Mouse (Mus musculus): ENCODE results near the gene Bcas3.

DNA sequence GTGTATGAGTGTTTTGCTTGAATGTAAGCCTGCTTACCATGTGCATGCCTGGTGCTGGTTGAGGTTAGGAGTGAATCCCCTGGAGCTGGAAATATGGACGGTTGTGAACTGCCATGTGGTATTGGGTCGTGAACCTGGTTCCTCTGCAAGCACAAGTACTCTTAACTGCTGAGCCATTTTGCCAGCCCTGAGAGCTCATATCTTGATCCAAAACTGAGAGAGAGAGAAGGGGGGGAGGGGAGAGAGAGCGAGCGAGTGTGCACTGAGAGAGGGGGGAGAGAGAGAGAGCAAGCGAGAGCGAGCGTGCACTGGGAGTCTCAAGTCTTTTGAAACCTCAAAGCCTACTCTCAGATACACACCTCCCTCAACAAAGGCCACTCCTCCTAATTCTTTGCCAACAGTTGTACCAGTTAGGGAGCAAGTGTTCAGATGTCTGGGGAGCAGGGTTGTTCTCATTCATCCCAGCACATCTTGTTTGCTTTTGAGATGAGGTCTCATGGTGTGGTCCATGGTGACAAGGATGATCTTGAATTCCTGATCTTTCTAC lies 12.8 kb upstream of the Bcas3 start:
- TF ChIP-seq CTCF (IDR thresholded peaks at IDR 0.05; ENCODE audit: low read depth, low read length) (no peak), POLR2A (IDR thresholded peaks at IDR 0.05; ENCODE audit: borderline replicate concordance, low read depth, low read length) (no peak)
